Mouse (Mus musculus): Measurements from ENCODE around the gene Ttc3. TPM values are rescaled to one million over a fixed set of nuclear protein-coding genes. Genes with fewer than 3 reads are reported as not detected.

Gene Ttc3
- total RNA-seq, 2 experiments from 2014 or later = 55.9 to 113 TPM

GRCm38 (mm10) chr16:94356776-94357494, 13.5 kb upstream of the Ttc3 start:
- ATAC-seq (replicated peaks; ENCODE audit: poor library complexity) = no peak

- ATAC-seq (replicated peaks; ENCODE audit: poor library complexity) = peak; percentile 67
Measured at GRCm38 (mm10) chr16:94358091-94358490, 12.3 kb upstream of the Ttc3 start.

- no peak for ATAC-seq (replicated peaks; ENCODE audit: poor library complexity)
Measured at GRCm38 (mm10) chr16:94360578-94361350, 9.7 kb upstream of the Ttc3 start.

- no peak for ATAC-seq (replicated peaks; ENCODE audit: poor library complexity)
Measured at GRCm38 (mm10) chr16:94362174-94362873, 8.1 kb upstream of the Ttc3 start.

- ATAC-seq (replicated peaks; ENCODE audit: poor library complexity) = peak; percentile 54
Measured at GRCm38 (mm10) chr16:94363814-94364213, 6.6 kb upstream of the Ttc3 start.

- ATAC-seq (replicated peaks; ENCODE audit: poor library complexity) = no peak
Measured at GRCm38 (mm10) chr16:94365435-94365834, 5.0 kb upstream of the Ttc3 start.

- no peak for ATAC-seq (replicated peaks; ENCODE audit: poor library complexity)
Measured at GRCm38 (mm10) chr16:94369596-94370172, 734 bp upstream of the Ttc3 start.

- ATAC-seq (replicated peaks; ENCODE audit: poor library complexity) = peak; percentile 49
Measured at GRCm38 (mm10) chr16:94370915-94371300, 490 bp downstream of the Ttc3 start.

GRCm38 (mm10) chr16:94371301-94371931, 998 bp downstream of the Ttc3 start, which contains the start of gene Pigp:
TSS of gene Pigp (minus strand) at chr16:94371842.
- peak; percentile 51 for ATAC-seq (replicated peaks; ENCODE audit: poor library complexity)

GRCm38 (mm10) chr16:94379386-94379785, 9.0 kb downstream of the Ttc3 start:
- no peak for ATAC-seq (replicated peaks; ENCODE audit: poor library complexity)

- ATAC-seq (replicated peaks; ENCODE audit: poor library complexity) = no peak
Measured at GRCm38 (mm10) chr16:94383277-94383676, 12.9 kb downstream of the Ttc3 start.

- no peak for ATAC-seq (replicated peaks; ENCODE audit: poor library complexity)
Measured at GRCm38 (mm10) chr16:94387690-94388089, 17.3 kb downstream of the Ttc3 start.

GRCm38 (mm10) chr16:94392299-94392698, 21.9 kb downstream of the Ttc3 start:
- ATAC-seq (replicated peaks; ENCODE audit: poor library complexity) = peak; percentile 49

GRCm38 (mm10) chr16:94395051-94395450, 24.6 kb downstream of the Ttc3 start:
- no peak for ATAC-seq (replicated peaks; ENCODE audit: poor library complexity)

- peak; percentile 92 for ATAC-seq (replicated peaks; ENCODE audit: poor library complexity)
Measured at GRCm38 (mm10) chr16:94396641-94397040, 26.2 kb downstream of the Ttc3 start.

- no peak for ATAC-seq (replicated peaks; ENCODE audit: poor library complexity)
Measured at GRCm38 (mm10) chr16:94399141-94399540, 28.7 kb downstream of the Ttc3 start.

- no peak for ATAC-seq (replicated peaks; ENCODE audit: poor library complexity)
Measured at GRCm38 (mm10) chr16:94401636-94402035, 31.2 kb downstream of the Ttc3 start.

GRCm38 (mm10) chr16:94402185-94402584, 31.8 kb downstream of the Ttc3 start:
- 0 out of 2 replicates have a peak, but pooled peaks have one; percentile 23 for ATAC-seq (replicated peaks; ENCODE audit: poor library complexity)

GRCm38 (mm10) chr16:94411287-94411686, 40.9 kb downstream of the Ttc3 start:
- peak; percentile 93 for ATAC-seq (replicated peaks; ENCODE audit: poor library complexity)

GRCm38 (mm10) chr16:94412198-94412597, 41.8 kb downstream of the Ttc3 start:
- ATAC-seq (replicated peaks; ENCODE audit: poor library complexity) = no peak

- ATAC-seq (replicated peaks; ENCODE audit: poor library complexity) = no peak
Measured at GRCm38 (mm10) chr16:94412760-94413159, 42.3 kb downstream of the Ttc3 start.

Data from megakaryocyte progenitor cell, adult 5-6 weeks (primary cell).